Mouse (Mus musculus) adrenal gland, adult 18-20 months (tissue): Measurements from ENCODE around the gene Grk1. TPM values are rescaled to one million over a fixed set of nuclear protein-coding genes. Genes with fewer than 3 reads are reported as not detected.

Source experiments
- DNase-seq, 2 experiments: peaks; one replicate each; pipeline ENCODE4 v3.0.0; 2021 to 2022; ENCODE audit warnings: low spot score in 2 of 2
- long read RNA-seq, 2 experiments: library from polyadenylated mRNA; stranded (forward); transcript quantifications; one replicate each; pipeline ENCODE4 v2.0.0; 2021
- total RNA-seq, 2 experiments: library from RNA; stranded (reverse); gene quantifications; 1 replicate in 1 of 2; 2 replicates in 1 of 2; pipeline ENCODE4 v1.2.3; 2021

Gene Grk1
- total RNA-seq = not detected
- long read RNA-seq, experiment 1 = 0 reads
- long read RNA-seq, experiment 2 = 0 reads

- no peak for DNase-seq
Measured at GRCm38 (mm10) chr8:13404666-13405131, at the start of gene Grk1. Gene Grk1, plus strand, starts transcription at chr8:13405081.

- DNase-seq = no peak
Measured at GRCm38 (mm10) chr8:13356221-13356620, 48.7 kb upstream of the Grk1 start.

GRCm38 (mm10) chr8:13356681-13357080 is 48.2 kb upstream of the Grk1 start:
- no peak for DNase-seq

- DNase-seq = no peak
Measured at GRCm38 (mm10) chr8:13360213-13360612, 44.7 kb upstream of the Grk1 start.

GRCm38 (mm10) chr8:13361865-13362264 is 43.0 kb upstream of the Grk1 start:
- no peak for DNase-seq

GRCm38 (mm10) chr8:13373151-13373662 is 31.7 kb upstream of the Grk1 start:
- DNase-seq = peak in 1 of 2 experiments; percentile 48

GRCm38 (mm10) chr8:13381630-13382029 is 23.3 kb upstream of the Grk1 start:
- no peak for DNase-seq

GRCm38 (mm10) chr8:13382536-13382935 is 22.3 kb upstream of the Grk1 start:
- DNase-seq = no peak

GRCm38 (mm10) chr8:13382999-13383398 is 21.9 kb upstream of the Grk1 start:
- DNase-seq = no peak

- no peak for DNase-seq
Measured at GRCm38 (mm10) chr8:13386366-13386765, 18.5 kb upstream of the Grk1 start.

- DNase-seq = no peak
Measured at GRCm38 (mm10) chr8:13387728-13388127, 17.2 kb upstream of the Grk1 start.

- DNase-seq = no peak
Measured at GRCm38 (mm10) chr8:13388744-13389143, 16.1 kb upstream of the Grk1 start.

GRCm38 (mm10) chr8:13393869-13394268 is 11.0 kb upstream of the Grk1 start:
- no peak for DNase-seq

- no peak for DNase-seq
Measured at GRCm38 (mm10) chr8:13396725-13397124, 8.2 kb upstream of the Grk1 start, which contains the start of gene Atp4b. Gene Atp4b, minus strand, starts transcription at chr8:13396825.

GRCm38 (mm10) chr8:13403517-13403916 is 1.4 kb upstream of the Grk1 start:
- no peak for DNase-seq

GRCm38 (mm10) chr8:13406011-13406410 is 1.1 kb downstream of the Grk1 start:
- no peak for DNase-seq

GRCm38 (mm10) chr8:13411597-13411996 is 6.7 kb downstream of the Grk1 start:
- peak; percentile 51 to 64 for DNase-seq

GRCm38 (mm10) chr8:13412891-13413558 is 8.1 kb downstream of the Grk1 start:
- DNase-seq = peak; percentile 32 to 63

- DNase-seq = no peak
Measured at GRCm38 (mm10) chr8:13413823-13414390, 9.0 kb downstream of the Grk1 start.

GRCm38 (mm10) chr8:13415879-13416278 is 11.0 kb downstream of the Grk1 start:
- no peak for DNase-seq

- no peak for DNase-seq
Measured at GRCm38 (mm10) chr8:13419111-13419639, 14.3 kb downstream of the Grk1 start.

GRCm38 (mm10) chr8:13420970-13421369 is 16.1 kb downstream of the Grk1 start:
- no peak for DNase-seq
